Mouse (Mus musculus) kidney, postnatal 25 days (tissue): ENCODE data around the gene Kcnmb3.

Experiments
- DNase-seq, 2 experiments: peaks; one replicate each; pipeline ENCODE4 v3.0.0; 2021; ENCODE audit warnings: mixed read lengths in 2 of 2

Gene Kcnmb3

DNA sequence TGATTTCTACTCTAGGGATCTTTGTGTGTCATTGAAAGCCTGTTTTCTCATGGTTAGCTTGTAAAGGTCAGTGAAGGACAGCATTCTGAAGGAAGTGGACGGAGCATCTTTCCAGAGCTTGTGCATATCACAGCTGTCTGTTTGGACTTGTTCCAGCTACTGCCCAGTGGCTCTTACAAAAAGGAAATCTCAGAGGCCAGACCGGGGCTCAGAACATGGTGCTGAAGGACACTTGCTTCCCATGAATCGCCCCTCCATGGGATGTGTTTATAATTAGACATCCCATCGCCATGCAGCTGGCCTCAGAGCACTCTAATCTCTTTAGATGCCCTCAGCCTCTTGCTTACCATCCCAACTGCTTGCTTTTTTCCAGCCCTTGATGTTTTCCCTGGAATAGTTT lies 63.1 kb downstream of the Kcnmb3 start:
- DNase-seq: peak; percentile 74 to 76

DNA sequence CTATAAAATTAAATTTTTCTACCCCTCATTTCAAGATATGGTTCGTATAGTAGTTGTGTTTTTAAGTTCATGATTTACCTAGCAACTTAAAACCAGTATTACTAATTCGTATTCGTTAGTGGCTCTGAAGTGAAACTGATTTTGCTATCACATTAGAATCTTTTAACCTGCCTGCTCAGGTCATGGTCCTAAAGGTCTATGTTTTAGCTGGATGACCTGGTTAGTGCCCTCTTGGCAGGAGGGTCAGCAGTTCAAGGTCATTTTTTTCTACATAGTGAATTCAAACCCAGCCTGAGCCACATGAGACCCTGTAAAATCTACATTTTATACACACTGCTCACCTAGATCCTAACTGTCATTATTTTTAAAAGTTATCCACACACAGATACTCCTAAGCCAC lies 63.7 kb downstream of the Kcnmb3 start:
- no peak for DNase-seq

DNA sequence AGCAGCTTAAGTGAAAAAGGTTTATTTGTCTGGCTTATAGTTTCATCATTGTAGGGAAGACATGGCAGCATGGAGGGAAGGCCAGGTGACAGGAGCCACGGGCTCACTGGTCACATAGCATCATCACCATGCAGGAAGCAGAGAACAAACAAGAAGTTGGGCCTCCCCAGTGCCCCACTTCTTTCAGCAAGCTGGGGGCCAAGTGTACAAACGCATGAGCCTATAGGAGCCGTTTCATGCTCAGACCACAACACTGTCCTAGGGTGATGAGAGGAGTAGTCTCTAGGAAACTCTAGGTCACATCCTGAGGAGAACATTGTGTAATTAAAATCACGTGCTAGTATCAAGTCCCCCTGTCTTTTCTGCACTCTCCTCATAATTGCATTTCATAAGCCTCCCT lies 64.3 kb downstream of the Kcnmb3 start:
- DNase-seq: no peak
